Comparison of ENCODE assay signal across 10 mouse cellular contexts in the genomic region with DNA sequence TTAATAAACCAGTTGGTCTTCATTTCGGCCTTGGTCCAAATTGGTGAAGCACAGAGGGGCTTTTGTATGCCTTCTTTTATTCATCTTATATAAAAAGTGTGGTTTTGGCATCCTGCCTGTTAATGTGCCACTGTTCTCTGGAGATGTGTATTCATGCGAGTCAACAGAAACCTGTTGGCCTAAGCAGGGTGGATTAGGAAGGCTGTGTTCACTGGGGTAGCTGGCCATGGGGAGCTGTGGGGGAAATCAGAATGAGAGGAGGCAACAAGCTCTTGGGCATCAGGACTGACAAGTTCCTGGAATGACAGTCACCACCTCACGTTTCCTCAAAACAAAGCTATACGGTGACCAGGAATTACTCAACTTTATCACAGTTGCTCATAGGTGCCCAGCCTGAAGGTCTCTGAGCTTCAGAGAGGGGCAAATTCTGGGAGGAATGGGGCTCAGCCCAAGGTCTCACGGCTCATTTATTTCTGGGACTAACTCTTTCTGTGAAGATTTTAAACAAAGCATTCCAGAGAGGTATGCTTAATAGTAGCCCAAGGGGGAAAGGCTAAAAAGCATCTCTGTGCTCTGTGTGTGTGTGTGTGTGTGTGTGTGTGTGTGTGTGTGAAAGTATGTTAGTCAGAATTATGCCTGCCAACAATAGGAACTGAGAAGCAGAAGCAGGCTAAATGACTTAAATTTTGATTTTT.
DNase-seq lines count a peak whose midpoint lies in the region; ATAC-seq and TF ChIP-seq lines count a peak whose summit lies in the region.
"Had no signal": no experiment of that assay in that cellular context is flagged by ENCODE, and none has a peak within 500 bp of the region (broad histone marks: within the 10 kb centered on the region; RNA-seq: fewer than 3 reads in every experiment).

No protein-coding gene starts in this region.

- peak; percentile 39 for DNase-seq in lung, postnatal 36 days
- no peak for DNase-seq in lung, postnatal 0 days (ENCODE audit: low spot score)
- peak; percentile 44 for DNase-seq in kidney, adult 9 months
- peak; percentile 28 for DNase-seq in splenic B cell, adult 2 months (ENCODE audit: low read depth, low spot score)
- no peak for DNase-seq in adrenal gland, adult 2 months
- no peak for DNase-seq in embryo, embryonic 10.5 days (ENCODE audit: low spot score)
- DNase-seq: gastrocnemius, postnatal 25 days; thymus, postnatal 25 days had no signal

- no peak overlapping the region for H3K4me2 ChIP-seq in lung, postnatal 0 days (replicated peaks; ENCODE audit: low read depth, low read length)
- H3K4me2 ChIP-seq in embryonic facial prominence, embryonic 15.5 days (replicated peaks) = no peak overlapping the region
- H3K4me2 ChIP-seq in midbrain, embryonic 13.5 days (replicated peaks) = no peak overlapping the region

- no peaks in the 10 kb centered on the region for H3K36me3 ChIP-seq in lung, postnatal 0 days (ENCODE audit: insufficient read depth, low read length)
- no peaks in the 10 kb centered on the region for H3K36me3 ChIP-seq in embryonic facial prominence, embryonic 15.5 days
- H3K36me3 ChIP-seq in splenic B cell, adult 2 months (ENCODE audit: control insufficient read depth, insufficient read depth, low read length, poor library complexity, severe bottlenecking) = 0 out of 2 replicates have a peak, but pooled peaks cover 1% of the 10 kb centered on the region
- no peaks in the 10 kb centered on the region for H3K36me3 ChIP-seq in midbrain, embryonic 13.5 days

- 38% methylated on average over 5 of the region's 5 CpGs for WGBS in lung, postnatal 0 days
- WGBS in embryonic facial prominence, embryonic 15.5 days = 49% methylated on average over 5 of the region's 5 CpGs
- 49% methylated on average over 5 of the region's 5 CpGs for WGBS in midbrain, embryonic 13.5 days

- ATAC-seq in lung, postnatal 0 days = no peak; the same call in 1 of the 2 replicates
- no peak; the same call in 1 of the 2 replicates for ATAC-seq in embryonic facial prominence, embryonic 15.5 days (ENCODE audit: insufficient number of reproducible peaks, low FRiP score, low TSS enrichment, low read depth)
- no peak for ATAC-seq in midbrain, embryonic 13.5 days

- no peak overlapping the region for H3K4me3 ChIP-seq in lung, postnatal 0 days (ENCODE audit: low read depth, low read length)
- no peak overlapping the region for H3K4me3 ChIP-seq in embryonic facial prominence, embryonic 15.5 days (replicated peaks)
- H3K4me3 ChIP-seq in midbrain, embryonic 13.5 days (replicated peaks) = no peak overlapping the region

- H3K9me3 ChIP-seq in lung, postnatal 0 days (ENCODE audit: low read length) = no peaks in the 10 kb centered on the region
- no peaks in the 10 kb centered on the region for H3K9me3 ChIP-seq in embryonic facial prominence, embryonic 15.5 days (replicated peaks)
- H3K9me3 ChIP-seq in midbrain, embryonic 13.5 days = no peaks in the 10 kb centered on the region

- H3K27ac ChIP-seq in lung, postnatal 0 days (ENCODE audit: low read length) = no peak overlapping the region
- peak overlapping the region; percentile 35; the same call in 1 of the 2 replicates for H3K27ac ChIP-seq in embryonic facial prominence, embryonic 15.5 days (replicated peaks)
- H3K27ac ChIP-seq in midbrain, embryonic 13.5 days = no peak overlapping the region

- no peaks in the 10 kb centered on the region for H3K27me3 ChIP-seq in lung, postnatal 0 days (replicated peaks; ENCODE audit: insufficient read depth, low read length)
- no peaks in the 10 kb centered on the region for H3K27me3 ChIP-seq in embryonic facial prominence, embryonic 15.5 days
- H3K27me3 ChIP-seq in splenic B cell, adult 2 months (ENCODE audit: control insufficient read depth, insufficient read depth, low read length, poor library complexity, severe bottlenecking) = no peaks in the 10 kb centered on the region
- H3K27me3 ChIP-seq in midbrain, embryonic 13.5 days = no peaks in the 10 kb centered on the region

- TF ChIP-seq CTCF in lung, postnatal 0 days (IDR thresholded peaks at IDR 0.05) = no peak

- H3K9ac ChIP-seq in lung, postnatal 0 days (replicated peaks; ENCODE audit: low read depth) = no peak overlapping the region
- H3K9ac ChIP-seq in embryonic facial prominence, embryonic 15.5 days = no peak overlapping the region
- no peak overlapping the region for H3K9ac ChIP-seq in midbrain, embryonic 13.5 days (replicated peaks)

- TF ChIP-seq EP300 in lung, postnatal 0 days (IDR thresholded peaks at IDR 0.05) = no peak

- peaks cover 5% of the 10 kb centered on the region; the same call in 1 of the 2 replicates for H3K4me1 ChIP-seq in lung, postnatal 0 days (ENCODE audit: insufficient read depth, low read depth, low read length)
- peaks cover 28% of the 10 kb centered on the region for H3K4me1 ChIP-seq in embryonic facial prominence, embryonic 15.5 days
- peaks cover 30% of the 10 kb centered on the region for H3K4me1 ChIP-seq in midbrain, embryonic 13.5 days (replicated peaks)

Comparison
In these comparisons a context has a peak if more than half of its experiments do, and no peak if none do; other contexts are left out.
1. DNase-seq: peak in lung, postnatal 36 days (single experiment), kidney, adult 9 months (single experiment) and splenic B cell, adult 2 months (single experiment); none in lung, postnatal 0 days (single experiment), adrenal gland, adult 2 months (single experiment) and embryo, embryonic 10.5 days (single experiment).